Mouse (Mus musculus) forebrain, embryonic 12.5 days (tissue): ENCODE measurements around the gene Vps53. TPM values are rescaled to one million over a fixed set of nuclear protein-coding genes. Genes with fewer than 3 reads are reported as not detected.

ENCODE experiments used
- ATAC-seq: fragments of 200-750 bp; cut with Nextera tagmentation; 2 replicates; pipeline ENCODE4 v1.8.0; 2017; ENCODE audit warnings: moderate TSS enrichment; ENCODE audit not compliant: low FRiP score
- H3K27ac ChIP-seq: fragments of 300-500 bp; sonication (generic); 2 replicates; pipeline ENCODE4 v1.5.1; 2016; ENCODE audit warnings: mild to moderate bottlenecking
- H3K27me3 ChIP-seq: fragments of 300-500 bp; sonication (generic); 2 replicates; pipeline ENCODE4 v1.6.1; 2016; ENCODE audit warnings: mild to moderate bottlenecking
- H3K36me3 ChIP-seq: fragments of 300-500 bp; sonication (generic); replicated peaks from 2 replicates; pipeline ENCODE4 v1.6.1; 2016; ENCODE audit warnings: mild to moderate bottlenecking
- H3K4me1 ChIP-seq: fragments of 300-500 bp; sonication (generic); 2 replicates; pipeline ENCODE4 v1.6.1; 2016
- H3K4me2 ChIP-seq: fragments of 300-500 bp; sonication (generic); 2 replicates; pipeline ENCODE4 v1.6.1; 2016; ENCODE audit warnings: mild to moderate bottlenecking, moderate library complexity
- H3K4me3 ChIP-seq: fragments of 300-500 bp; sonication (generic); replicated peaks from 2 replicates; pipeline ENCODE4 v1.5.1; 2016; ENCODE audit warnings: mild to moderate bottlenecking
- H3K9ac ChIP-seq: fragments of 300-500 bp; sonication (generic); 2 replicates; pipeline ENCODE4 v1.6.1; 2016; ENCODE audit warnings: mild to moderate bottlenecking
- H3K9me3 ChIP-seq: fragments of 300-500 bp; sonication (generic); 2 replicates; pipeline ENCODE4 v1.6.1; 2016
- WGBS: fragments of 180-500 bp; shearing (Covaris S2); methylation state at CpG from one replicate; pipeline ENCODE4 v1.1.7; 2016; 5-methylcytosine and 5-hydroxymethylcytosine counted together
- polyA plus RNA-seq: library from polyadenylated mRNA; unstranded; fragments of >200 nt; fragmentation: Nextera tagmentation; extraction: Ambion mirVana; gene quantifications from 2 replicates; pipeline ENCODE4 v1.2.1, GENCODE M21; 2016

The Vps53 gene
- polyA plus RNA-seq, 1 experiment from 2014 or later = 51.9 TPM

DNA sequence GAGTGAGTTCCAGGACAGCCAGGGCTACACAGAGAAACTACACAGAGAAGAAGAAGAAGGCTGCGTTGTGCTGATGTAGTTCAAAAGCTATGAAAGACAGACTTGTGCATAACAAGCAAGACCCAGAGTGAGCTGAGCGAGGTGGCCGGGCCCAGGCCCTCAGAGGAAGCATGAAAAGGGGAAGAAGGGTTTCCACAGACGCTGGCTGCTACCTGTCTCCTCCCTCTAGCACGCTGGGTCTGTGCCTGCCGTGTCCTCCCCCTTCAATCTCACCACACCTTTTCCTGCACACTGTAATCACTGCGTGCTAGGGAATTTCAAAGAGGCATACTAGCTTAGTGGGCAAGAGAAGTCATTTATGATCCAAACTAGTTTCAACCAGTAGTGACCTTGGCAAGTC lies 115.0 kb downstream of the Vps53 start:
- H3K4me2 ChIP-seq = no peak overlapping the region
- ATAC-seq = no peak
- H3K36me3 ChIP-seq = peaks cover 8% of the 10 kb centered on the region; the same call in 1 of the 2 replicates
- H3K9ac ChIP-seq = no peak overlapping the region
- no peaks in the 10 kb centered on the region for H3K27me3 ChIP-seq
- H3K4me1 ChIP-seq = no peaks in the 10 kb centered on the region
- no peak overlapping the region for H3K27ac ChIP-seq
- WGBS = 92% methylated on average over 7 of the region's 7 CpGs
- no peaks in the 10 kb centered on the region for H3K9me3 ChIP-seq
- no peak overlapping the region for H3K4me3 ChIP-seq

DNA sequence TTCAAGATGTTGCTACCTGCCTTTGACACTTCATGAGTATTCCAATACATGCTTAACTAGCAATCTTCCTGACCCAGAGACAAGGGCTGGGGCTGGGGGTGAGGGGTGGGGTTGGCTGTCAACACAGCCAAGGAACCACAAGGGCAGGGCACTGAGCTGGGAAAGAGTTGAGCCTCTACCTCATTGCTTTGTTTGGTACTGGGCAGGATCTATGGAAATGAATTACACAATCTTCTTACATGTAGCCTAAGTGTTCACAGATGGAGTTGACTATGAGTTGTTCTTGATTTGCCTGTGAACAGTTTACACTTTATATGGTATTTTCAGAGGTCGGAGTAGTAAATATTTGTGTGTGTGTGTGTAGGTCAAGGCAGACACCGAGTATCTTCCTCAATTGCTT lies 118.5 kb downstream of the Vps53 start:
- no peak for ATAC-seq
- H3K27ac ChIP-seq = no peak overlapping the region
- H3K4me2 ChIP-seq = no peak overlapping the region
- H3K9ac ChIP-seq = no peak overlapping the region
- no peak overlapping the region for H3K4me3 ChIP-seq
- peaks cover 8% of the 10 kb centered on the region; the same call in 1 of the 2 replicates for H3K36me3 ChIP-seq
- no peaks in the 10 kb centered on the region for H3K27me3 ChIP-seq
- no peaks in the 10 kb centered on the region for H3K4me1 ChIP-seq
- WGBS = 92% methylated on average over 2 of the region's 2 CpGs
- no peaks in the 10 kb centered on the region for H3K9me3 ChIP-seq

DNA sequence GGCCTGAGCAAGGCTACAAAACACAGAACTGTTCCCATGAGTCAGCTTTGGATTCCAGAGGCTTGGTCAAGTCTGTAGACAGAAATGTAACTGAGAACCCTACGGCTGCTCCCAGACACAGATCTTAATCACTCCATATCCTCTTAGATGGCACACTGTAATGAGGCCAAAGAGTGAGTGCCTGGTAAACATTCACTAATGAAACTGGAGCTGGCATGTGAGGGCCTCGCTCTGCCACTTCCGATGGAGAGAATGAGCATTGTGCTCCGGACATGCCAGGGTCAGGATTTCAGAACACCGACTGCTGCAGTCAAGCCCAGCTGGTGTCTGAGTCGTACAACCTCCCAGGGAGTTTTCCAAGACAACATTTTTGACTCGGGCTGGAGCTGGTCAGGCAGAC lies 119.5 kb downstream of the Vps53 start:
- H3K27ac ChIP-seq = no peak overlapping the region
- no peak for ATAC-seq
- no peak overlapping the region for H3K9ac ChIP-seq
- no peaks in the 10 kb centered on the region for H3K9me3 ChIP-seq
- 92% methylated on average over 7 of the region's 7 CpGs for WGBS
- no peak overlapping the region for H3K4me3 ChIP-seq
- no peak overlapping the region for H3K4me2 ChIP-seq
- no peaks in the 10 kb centered on the region for H3K4me1 ChIP-seq
- peaks cover 8% of the 10 kb centered on the region; the same call in 1 of the 2 replicates for H3K36me3 ChIP-seq
- no peaks in the 10 kb centered on the region for H3K27me3 ChIP-seq

DNA sequence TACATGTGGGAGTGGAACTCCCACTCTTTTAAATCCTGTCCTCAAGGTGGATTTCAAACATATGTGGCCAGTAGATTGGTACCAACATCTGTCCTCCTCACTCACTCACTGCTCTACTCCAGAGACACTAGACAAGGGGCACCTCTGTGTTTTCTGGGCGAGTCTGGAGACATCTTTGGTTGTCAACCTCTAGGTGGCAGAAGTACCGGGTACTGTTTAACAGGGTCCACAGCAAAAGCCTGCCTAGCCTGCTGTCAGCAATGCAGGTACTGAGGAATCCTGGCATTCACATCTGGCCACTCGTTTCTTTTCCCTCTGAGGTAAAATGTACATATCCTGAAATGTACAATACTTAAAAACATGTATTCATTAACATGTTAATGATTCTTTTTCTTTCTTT lies 123.0 kb downstream of the Vps53 start:
- Histone ChIP-seq H3K4me2 (no peak overlapping the region), H3K36me3 (0 out of 2 replicates have a peak, but pooled peaks cover 5% of the 10 kb centered on the region), H3K27me3 (no peaks in the 10 kb centered on the region), H3K9ac (no peak overlapping the region), H3K27ac (no peak overlapping the region), H3K9me3 (no peaks in the 10 kb centered on the region), H3K4me3 (no peak overlapping the region), H3K4me1 (no peaks in the 10 kb centered on the region)
- WGBS = 29% methylated on average over 3 of the region's 3 CpGs
- ATAC-seq = no peak

DNA sequence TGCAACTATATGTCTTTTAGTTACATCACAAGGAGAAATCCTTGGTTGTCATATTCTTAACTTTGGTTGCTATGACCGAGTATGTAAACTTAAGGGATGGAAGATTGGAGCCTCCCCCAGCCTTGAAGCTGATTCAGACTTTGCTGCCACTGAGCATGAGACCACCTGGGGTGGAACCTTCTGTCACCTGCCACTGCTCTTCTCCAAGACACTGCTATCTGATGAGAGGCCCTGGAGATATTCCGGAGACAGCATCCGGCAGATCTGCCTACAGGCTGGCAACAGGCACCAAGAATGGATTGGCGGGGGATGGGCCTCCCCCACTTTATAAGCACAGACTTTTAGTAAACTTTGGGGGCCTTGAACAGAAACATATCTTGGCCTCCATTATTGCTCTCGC lies 127.0 kb downstream of the Vps53 start:
- no peak overlapping the region for H3K4me2 ChIP-seq
- H3K9me3 ChIP-seq = no peaks in the 10 kb centered on the region
- ATAC-seq = no peak
- no peaks in the 10 kb centered on the region for H3K36me3 ChIP-seq
- no peak overlapping the region for H3K9ac ChIP-seq
- 0 out of 2 replicates have a peak, but pooled peaks cover 3% of the 10 kb centered on the region for H3K4me1 ChIP-seq
- 93% methylated on average over 5 of the region's 5 CpGs for WGBS
- H3K4me3 ChIP-seq = no peak overlapping the region
- H3K27ac ChIP-seq = no peak overlapping the region
- no peaks in the 10 kb centered on the region for H3K27me3 ChIP-seq

DNA sequence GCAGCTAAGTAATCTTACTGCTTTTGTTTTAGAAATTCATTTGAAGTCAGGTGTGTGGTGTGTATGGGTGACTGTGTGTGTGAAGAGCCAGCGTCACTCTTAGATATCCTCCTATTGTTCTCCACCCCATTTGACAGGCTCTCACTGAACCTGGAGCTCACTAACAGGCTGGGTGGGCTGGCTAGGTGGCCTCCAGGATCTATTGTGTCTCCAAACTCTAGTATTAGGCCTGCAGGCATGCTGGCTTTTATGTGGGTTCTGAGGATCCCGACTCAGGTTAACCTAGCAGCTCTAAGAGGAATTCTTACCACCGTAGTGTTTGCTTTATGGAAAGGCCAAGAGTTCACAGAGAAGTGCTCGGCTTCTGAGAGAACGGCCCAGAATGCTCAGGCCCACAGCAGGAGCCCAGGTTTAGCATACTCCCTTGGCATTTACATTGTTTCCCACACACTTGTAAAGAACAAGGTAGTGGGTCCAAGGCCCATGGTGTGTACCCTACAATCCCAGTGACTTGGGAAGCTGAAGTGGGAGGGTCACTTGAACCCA lies 128.4 kb downstream of the Vps53 start:
- no peak for ATAC-seq
- no peak overlapping the region for H3K4me3 ChIP-seq
- no peak overlapping the region for H3K27ac ChIP-seq
- no peak overlapping the region for H3K9ac ChIP-seq
- 0 out of 2 replicates have a peak, but pooled peaks cover 3% of the 10 kb centered on the region for H3K4me1 ChIP-seq
- H3K27me3 ChIP-seq = no peaks in the 10 kb centered on the region
- H3K36me3 ChIP-seq = peaks cover 11% of the 10 kb centered on the region; the same call in 1 of the 2 replicates
- H3K4me2 ChIP-seq = no peak overlapping the region
- no peaks in the 10 kb centered on the region for H3K9me3 ChIP-seq
- WGBS = 34% methylated on average over 5 of the region's 5 CpGs

DNA sequence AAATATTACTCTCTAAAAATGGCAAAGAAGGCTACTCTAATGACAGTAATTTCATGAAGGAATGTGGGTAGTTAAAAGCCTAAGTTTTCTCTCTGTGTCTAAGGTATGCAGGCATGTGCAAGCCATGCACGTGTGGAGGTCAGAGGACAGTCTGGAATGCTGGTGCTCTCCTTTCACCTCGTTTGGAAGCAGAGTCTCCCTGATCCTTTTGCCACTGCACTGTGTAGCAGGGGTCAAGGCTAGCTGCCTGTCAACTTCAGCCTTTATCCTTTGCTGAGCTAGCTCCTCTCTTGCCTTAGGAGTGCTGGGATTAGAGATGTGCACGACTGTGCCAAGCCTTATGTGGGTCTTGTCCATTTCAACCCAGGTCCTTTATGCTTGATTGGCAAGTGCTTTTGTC lies 128.9 kb downstream of the Vps53 start:
- no peak for ATAC-seq
- H3K27me3 ChIP-seq = no peaks in the 10 kb centered on the region
- no peak overlapping the region for H3K9ac ChIP-seq
- H3K4me1 ChIP-seq = 0 out of 2 replicates have a peak, but pooled peaks cover 3% of the 10 kb centered on the region
- H3K4me3 ChIP-seq = no peak overlapping the region
- peaks cover 15% of the 10 kb centered on the region; the same call in 1 of the 2 replicates for H3K36me3 ChIP-seq
- H3K27ac ChIP-seq = no peak overlapping the region
- H3K9me3 ChIP-seq = no peaks in the 10 kb centered on the region
- 30% methylated on average over 3 of the region's 3 CpGs for WGBS
- H3K4me2 ChIP-seq = no peak overlapping the region

DNA sequence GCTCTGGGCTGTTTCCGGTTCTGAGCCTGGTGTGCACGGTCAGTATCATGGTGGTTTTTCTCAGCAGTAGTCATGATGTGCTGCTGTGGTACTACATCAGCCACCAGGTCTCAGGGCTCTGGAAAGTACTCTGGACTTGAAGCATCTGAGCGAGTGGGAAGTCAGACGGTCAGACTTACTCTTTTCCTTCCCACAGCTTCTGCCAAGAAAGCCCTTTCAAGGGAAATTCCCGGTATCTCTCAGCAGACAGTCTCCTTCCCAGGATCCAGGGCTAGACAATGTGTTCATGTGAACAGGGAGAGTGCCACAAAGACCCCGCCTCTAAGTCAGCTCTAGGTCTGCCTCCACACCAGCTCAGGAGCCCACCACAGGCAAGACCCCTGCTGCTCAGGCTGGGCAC lies 134.1 kb downstream of the Vps53 start:
- 78% methylated on average over 6 of the region's 6 CpGs for WGBS

DNA sequence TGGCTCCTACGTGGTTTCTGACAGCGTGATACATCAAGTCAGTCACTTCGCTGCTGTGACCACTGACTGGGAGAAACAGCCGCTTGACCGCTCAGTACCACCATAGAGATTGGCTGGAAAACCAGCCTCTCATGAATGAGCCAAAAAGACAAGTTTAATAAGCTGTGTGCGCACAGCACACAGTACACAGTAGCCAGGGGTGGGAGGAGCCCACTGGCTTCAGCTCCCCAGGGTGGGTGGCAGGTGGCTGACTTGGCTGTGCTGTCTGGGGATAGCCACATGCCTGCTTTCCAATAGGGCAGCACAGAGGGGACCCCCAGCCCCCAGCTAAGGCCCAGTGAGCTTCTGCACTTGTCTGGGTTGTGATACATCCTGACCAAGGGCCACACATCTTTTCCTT lies 135.0 kb downstream of the Vps53 start:
- H3K4me1 ChIP-seq = no peaks in the 10 kb centered on the region
- H3K9ac ChIP-seq = no peak overlapping the region
- no peak overlapping the region for H3K4me3 ChIP-seq
- 90% methylated on average over 6 of the region's 6 CpGs for WGBS
- no peak overlapping the region for H3K27ac ChIP-seq
- H3K36me3 ChIP-seq = peaks cover 22% of the 10 kb centered on the region; the same call in 1 of the 2 replicates
- no peaks in the 10 kb centered on the region for H3K9me3 ChIP-seq
- no peak overlapping the region for H3K4me2 ChIP-seq
- ATAC-seq = no peak
- H3K27me3 ChIP-seq = no peaks in the 10 kb centered on the region

More for the DNA sequence above, 134.1 kb downstream of the Vps53 start:
- no peak overlapping the region for H3K4me3 ChIP-seq
- H3K27me3 ChIP-seq = no peaks in the 10 kb centered on the region
- no peaks in the 10 kb centered on the region for H3K4me1 ChIP-seq
- ATAC-seq = no peak
- H3K36me3 ChIP-seq = peaks cover 22% of the 10 kb centered on the region; the same call in 1 of the 2 replicates
- no peak overlapping the region for H3K27ac ChIP-seq
- no peak overlapping the region for H3K4me2 ChIP-seq
- no peak overlapping the region for H3K9ac ChIP-seq
- no peaks in the 10 kb centered on the region for H3K9me3 ChIP-seq

DNA sequence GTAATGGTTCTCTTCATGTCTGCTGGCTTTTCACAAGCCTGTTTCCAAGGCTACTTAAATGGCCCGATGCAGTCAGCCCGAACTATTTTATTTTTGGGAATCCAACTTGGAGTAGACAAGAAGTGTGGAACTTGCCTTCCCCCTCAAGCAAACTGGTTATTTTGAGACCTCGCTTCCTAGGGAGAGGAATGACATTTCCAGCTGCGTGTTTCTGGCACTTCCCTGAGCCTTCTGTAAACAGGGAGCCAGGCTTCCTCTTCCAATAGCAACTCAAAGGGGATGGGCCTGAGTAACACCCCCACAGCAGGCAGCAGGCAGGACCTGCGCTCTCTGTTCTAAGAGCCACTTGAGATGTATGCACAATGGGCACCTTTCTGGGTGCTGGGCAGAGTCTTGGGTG lies 136.6 kb downstream of the Vps53 start:
- peaks cover 22% of the 10 kb centered on the region; the same call in 1 of the 2 replicates for H3K36me3 ChIP-seq
- H3K27me3 ChIP-seq = no peaks in the 10 kb centered on the region
- H3K4me2 ChIP-seq = no peak overlapping the region
- no peak overlapping the region for H3K27ac ChIP-seq
- no peaks in the 10 kb centered on the region for H3K9me3 ChIP-seq
- H3K4me1 ChIP-seq = 0 out of 2 replicates have a peak, but pooled peaks cover under 1% of the 10 kb centered on the region
- no peak for ATAC-seq
- no peak overlapping the region for H3K4me3 ChIP-seq
- WGBS = 51% methylated on average over 5 of the region's 5 CpGs
- H3K9ac ChIP-seq = no peak overlapping the region

DNA sequence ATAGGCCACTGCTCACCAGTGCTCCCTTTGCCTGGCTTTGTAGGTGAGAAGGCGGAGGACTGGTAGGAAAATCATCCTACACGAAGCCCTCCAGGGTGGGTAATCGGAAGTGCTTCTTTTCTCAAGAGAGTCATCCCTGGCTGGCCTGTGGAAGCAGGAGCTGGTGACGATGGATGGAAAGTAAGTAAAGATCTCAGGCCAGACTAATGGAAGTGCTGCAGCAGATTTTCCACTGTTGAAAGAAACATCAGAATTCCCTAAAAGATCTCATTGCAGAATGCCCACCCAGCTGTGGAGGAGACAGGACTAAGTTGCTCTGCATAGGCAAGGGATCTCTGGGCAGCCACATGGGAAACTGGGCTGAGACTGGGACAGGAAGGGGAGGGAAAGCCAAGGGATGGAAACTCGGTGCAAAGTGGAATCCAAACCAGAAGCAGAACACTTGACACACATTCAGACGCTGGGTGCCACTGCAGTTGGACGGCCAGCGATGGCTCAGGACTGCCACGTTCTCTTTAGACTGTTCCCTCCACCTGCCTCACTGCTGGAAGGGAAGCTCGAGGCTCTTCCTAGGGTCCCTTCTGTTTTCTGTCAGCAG lies 137.3 kb downstream of the Vps53 start:
- WGBS = 73% methylated on average over 10 of the region's 10 CpGs
- no peak overlapping the region for H3K9ac ChIP-seq
- no peak overlapping the region for H3K4me3 ChIP-seq
- H3K4me2 ChIP-seq = no peak overlapping the region
- ATAC-seq = no peak
- no peaks in the 10 kb centered on the region for H3K9me3 ChIP-seq
- no peak overlapping the region for H3K27ac ChIP-seq
- no peaks in the 10 kb centered on the region for H3K27me3 ChIP-seq
- H3K4me1 ChIP-seq = 0 out of 2 replicates have a peak, but pooled peaks cover 2% of the 10 kb centered on the region
- peaks cover 22% of the 10 kb centered on the region; the same call in 1 of the 2 replicates for H3K36me3 ChIP-seq

DNA sequence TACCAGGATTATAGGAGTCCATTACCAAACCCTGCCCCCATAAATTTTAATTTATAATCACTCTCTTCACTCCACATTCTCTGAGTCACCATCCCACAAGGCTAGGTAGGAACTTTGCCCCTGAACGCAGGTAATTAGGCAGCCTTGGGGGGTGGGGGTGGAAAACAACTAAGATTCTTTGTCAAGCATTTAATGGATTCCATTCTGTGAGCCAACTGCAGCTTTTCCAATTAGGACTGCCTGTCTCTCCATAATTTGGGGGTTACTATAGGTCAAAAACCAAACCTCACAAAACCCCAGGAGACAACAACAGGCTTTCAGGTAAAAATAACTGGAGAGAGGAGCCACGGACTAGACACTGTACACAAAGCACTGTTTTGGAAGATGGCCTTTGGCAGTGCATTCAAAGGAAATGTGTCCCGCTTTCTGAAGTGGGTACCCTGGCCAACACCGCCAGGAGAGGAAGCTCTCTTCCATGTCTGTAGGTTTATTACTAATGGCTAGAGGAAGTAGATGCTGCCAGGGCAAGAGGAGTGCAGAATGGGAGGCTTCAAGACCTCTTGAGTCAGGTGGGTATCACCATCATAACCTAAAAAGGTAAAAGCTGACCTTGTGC lies 138.6 kb downstream of the Vps53 start:
- peaks cover 10% of the 10 kb centered on the region; the same call in 1 of the 2 replicates for H3K36me3 ChIP-seq
- H3K4me1 ChIP-seq = 0 out of 2 replicates have a peak, but pooled peaks cover 2% of the 10 kb centered on the region
- no peaks in the 10 kb centered on the region for H3K27me3 ChIP-seq
- H3K9ac ChIP-seq = no peak overlapping the region
- no peaks in the 10 kb centered on the region for H3K9me3 ChIP-seq
- no peak overlapping the region for H3K4me3 ChIP-seq
- H3K4me2 ChIP-seq = no peak overlapping the region
- H3K27ac ChIP-seq = no peak overlapping the region
- ATAC-seq = no peak
- 64% methylated on average over 4 of the region's 4 CpGs for WGBS
